Mouse (Mus musculus) retina, adult 2 months (tissue): ENCODE measurements around the gene 4933430I17Rik.

Experiments used
- DNase-seq: peaks from one replicate; pipeline ENCODE4 v3.0.0-alpha.2; 2012; ENCODE audit warnings: low read depth, low spot score

The 4933430I17Rik gene

GRCm38 (mm10) chr4:62503374-62503970, 21.7 kb upstream of the 4933430I17Rik start, which contains the start of gene Hdhd3:
TSS of gene Hdhd3 (minus strand) at chr4:62503467.
- DNase-seq, result no peak

GRCm38 (mm10) chr4:62505991-62506390, 19.2 kb upstream of the 4933430I17Rik start:
- DNase-seq, result no peak

DNA sequence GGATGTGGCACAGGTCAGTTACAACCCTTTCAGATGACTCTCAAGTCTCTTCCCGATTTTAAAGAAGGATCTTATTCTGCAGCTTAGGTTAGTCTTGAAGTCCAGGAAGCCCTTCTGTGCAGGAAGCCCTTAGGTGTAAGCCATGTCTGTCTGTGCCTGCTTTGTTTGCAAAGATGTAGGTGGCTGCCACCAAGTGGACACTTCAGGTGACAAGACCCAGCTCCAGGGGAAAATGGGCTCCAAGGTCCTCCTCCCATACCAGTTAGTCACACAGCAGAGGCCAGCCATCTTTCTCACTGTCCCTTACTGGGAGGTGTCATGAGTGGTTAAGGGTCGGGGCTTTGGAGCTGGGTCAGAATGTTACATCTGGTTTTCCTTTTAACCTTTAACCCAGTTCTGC, 18.4 kb upstream of the 4933430I17Rik start:
- DNase-seq, result no peak

GRCm38 (mm10) chr4:62508839-62509238, 16.3 kb upstream of the 4933430I17Rik start:
- no peak for DNase-seq

- DNase-seq, result no peak
These were observed 15.2 kb upstream of the 4933430I17Rik start for GRCm38 (mm10) chr4:62509946-62510345.

- DNase-seq, result no peak
These were observed 11.1 kb upstream of the 4933430I17Rik start for GRCm38 (mm10) chr4:62513998-62514506.

DNA sequence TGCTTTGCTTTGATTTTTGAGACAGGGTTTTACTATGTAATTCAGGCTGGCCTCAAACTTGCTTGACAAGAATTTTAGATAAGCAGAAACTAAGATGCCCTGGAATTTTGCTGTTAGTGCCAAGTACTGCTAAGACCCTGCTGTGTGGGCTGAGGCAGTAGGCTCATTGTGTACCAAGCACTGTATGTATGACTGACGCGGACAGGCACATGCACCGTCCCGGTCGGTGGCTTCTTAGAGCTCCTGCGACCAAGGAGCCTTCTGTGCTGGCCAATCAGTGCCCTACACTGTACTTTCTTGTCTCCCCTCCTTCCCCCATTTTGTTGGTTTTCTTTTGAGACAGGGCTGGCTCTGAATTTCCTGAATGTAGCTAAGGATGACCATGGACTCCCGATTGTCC, 10.2 kb upstream of the 4933430I17Rik start:
- DNase-seq, result no peak

GRCm38 (mm10) chr4:62515490-62515889, 9.7 kb upstream of the 4933430I17Rik start:
- DNase-seq, result no peak

DNA sequence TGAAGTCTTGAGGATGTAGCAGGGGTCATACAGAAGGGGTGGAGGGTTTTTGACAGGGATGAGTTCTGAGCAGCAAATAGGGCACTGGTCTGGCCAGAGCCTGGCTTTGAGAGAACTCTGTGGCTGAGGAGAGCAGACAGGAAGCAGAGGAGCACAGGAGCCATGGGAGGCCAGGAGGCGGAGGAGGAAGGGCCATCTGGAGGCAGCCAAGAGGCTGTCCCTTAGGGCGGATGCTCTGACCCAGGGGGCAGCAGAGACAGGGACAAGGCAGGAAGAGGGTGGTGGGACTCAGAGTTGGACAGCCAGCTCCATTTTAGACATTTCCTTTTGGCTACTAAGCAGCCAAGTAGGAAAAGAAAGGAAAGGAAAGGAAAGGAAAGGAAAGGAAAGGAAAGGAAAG, 9.1 kb upstream of the 4933430I17Rik start:
- DNase-seq, result no peak

DNA sequence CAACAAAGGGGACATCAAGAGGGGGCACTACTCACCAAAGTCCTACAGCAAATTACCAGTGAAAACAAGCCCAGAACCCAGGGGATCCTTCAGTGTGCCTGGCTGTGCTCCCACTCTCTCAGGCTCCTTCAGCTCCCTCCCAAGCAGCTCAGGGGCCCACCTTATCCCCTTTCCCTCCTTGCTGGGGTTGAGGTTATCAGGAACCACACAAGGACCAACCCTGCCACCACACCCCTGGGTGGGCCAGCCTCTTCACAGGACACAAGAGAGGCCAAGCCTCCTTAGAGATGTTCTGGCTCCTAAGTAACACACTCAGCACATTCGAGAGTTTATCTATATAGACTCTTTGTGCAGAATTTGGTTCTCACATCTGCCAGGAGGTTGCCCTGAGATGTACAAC, 8.6 kb upstream of the 4933430I17Rik start:
- DNase-seq, result no peak

DNA sequence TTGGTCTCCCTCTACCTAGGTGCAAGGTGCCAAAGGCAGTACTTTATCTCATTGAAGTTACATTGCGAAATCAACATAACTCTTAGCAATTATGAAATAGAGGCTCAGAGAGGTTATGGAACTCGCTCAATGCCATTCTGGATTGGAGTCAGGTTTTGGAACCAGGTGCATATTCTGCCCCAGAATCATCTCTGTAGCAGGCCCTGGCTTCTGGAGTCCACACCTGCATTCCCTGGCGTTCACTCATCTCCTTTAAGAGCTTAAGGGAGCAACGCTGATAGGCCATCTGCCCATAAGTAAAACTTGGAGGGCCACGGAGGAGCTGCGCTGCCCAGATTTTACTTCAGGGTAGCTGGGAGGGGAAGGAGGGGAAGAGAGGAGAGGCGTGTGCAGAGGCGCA, 8.1 kb upstream of the 4933430I17Rik start:
- DNase-seq, result no peak

DNA sequence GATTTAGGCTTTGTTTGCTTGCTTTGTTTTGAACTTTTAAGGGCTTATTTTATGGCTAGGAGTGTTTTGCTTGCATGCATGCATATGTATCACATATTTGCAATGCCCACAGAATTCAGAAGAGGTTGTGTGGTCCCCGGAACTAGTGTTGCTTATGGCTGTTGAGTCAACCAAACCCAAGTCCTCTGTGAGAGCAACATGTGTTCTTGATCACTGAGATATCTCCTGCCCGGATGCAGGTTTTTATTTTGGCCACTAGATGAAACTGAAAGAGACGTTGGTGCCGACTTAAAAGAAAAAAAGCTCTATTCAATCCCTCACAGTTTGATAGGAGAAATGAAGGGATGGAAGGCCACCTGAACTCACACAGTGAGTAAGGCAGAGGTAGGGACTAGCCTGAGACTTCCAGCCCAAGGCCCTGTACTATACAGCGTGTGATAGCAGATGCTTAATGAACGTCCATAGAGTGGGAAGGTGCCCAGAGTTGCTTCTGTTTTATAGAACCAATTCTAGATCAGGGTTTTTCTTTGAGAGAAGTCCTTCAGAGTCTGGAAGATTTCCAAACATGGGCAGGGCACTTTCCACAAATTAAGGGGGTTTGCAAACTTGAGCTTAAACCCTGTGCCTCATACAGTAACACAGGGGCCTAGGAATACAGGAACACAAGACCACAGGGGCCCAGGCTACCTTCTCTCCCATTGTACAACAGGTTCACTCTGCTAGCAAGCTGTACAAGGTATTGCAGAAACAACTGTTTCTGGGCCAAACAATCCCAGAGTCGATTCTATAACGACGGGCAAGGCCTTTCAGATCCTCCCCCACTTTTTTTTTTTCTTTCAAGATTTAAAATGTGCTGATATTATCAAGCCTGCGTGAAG, 7.4 kb upstream of the 4933430I17Rik start:
- DNase-seq, result no peak

DNA sequence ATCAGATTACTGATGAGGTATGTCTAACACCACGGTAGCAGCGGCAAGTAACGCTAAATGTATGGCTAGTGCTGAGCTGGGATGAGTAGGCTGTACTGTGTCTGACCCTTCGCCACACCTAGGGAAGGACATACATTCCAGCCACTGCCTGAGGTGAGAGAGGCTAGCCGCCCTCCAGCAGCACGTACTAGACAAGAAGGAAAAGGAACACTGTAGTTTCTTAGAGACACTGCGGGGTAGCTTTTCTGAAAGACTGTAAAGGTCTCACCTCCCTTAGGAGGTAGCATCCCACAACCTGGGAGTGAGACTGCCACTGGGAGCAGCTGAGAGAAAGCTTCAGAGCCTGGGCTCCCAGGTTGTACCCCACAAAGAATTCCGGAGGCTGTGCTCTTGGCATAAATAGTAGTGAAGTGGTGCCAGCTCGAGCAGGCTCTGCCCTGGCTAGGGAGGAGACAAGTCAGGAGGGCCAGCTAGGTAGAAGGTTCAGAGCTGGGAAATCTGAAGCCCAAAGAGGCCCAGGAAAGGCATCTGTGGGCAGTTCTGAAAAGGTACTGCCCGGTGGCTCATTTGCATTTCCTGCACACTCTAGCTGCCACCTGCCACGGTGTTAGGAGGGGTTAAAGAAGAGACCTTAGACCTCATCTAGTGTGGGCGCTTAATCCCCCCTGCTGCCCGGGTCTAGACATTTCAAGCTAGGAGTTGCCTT, 6.6 kb upstream of the 4933430I17Rik start:
- no peak for DNase-seq

DNA sequence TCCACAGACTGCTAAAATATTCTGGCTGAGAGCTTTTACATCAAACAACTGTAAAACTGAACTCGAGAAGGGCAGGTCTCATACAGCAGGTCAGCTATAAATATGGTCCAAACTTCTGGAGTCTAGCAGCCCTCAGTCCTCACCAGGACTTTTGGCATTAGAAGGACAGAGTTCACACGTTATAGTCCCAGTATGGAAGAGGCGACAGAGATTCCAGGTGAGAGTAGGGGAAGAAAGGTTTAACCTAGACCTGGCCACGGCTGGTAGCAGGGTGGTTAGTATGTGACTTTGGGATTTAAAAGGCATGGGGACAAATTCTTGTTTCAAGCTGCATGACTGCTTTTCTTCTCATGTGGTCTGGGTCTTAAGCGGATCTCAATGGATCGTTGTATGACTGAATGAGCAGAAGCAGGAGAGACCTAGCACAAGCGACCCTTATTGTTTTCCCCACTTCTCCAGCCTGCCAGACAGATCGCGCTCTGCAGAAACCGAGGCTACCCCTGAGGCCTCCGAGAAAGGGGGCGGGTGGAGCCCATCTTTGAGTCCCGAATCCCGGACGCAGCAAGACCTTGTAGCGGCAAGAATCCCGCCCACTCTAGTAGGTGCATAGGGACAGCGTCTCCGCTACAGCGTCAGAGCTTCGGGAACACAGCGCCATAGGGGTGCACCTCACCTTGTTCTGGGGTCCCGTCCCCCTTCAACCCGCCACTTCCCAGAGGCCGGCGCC, 5.9 kb upstream of the 4933430I17Rik start:
- no peak for DNase-seq

DNA sequence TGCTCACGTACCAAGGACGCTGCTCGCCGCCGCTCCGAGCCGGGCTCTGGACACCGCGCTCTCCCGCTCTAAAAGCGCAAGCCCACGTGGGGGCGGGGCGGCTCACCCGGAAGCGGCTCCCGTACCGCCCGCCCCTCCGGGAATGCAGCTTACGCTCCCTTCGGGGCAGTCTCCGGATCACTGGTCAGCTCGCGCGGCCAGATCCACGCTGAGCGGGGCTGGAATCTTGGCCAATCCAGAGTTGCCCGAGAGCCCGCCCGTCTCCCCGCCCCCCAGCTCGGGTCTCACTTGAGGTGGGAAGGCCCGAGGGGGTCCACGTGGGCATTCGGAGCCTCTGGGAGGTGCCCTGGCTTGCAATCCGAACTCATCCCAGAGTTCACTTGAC, 5.3 kb upstream of the 4933430I17Rik start, which contains the start of gene Alad:
TSS of gene Alad (minus strand) at position 70 of the 385 bp plus-strand sequence.
- peak; percentile 71 for DNase-seq

DNA sequence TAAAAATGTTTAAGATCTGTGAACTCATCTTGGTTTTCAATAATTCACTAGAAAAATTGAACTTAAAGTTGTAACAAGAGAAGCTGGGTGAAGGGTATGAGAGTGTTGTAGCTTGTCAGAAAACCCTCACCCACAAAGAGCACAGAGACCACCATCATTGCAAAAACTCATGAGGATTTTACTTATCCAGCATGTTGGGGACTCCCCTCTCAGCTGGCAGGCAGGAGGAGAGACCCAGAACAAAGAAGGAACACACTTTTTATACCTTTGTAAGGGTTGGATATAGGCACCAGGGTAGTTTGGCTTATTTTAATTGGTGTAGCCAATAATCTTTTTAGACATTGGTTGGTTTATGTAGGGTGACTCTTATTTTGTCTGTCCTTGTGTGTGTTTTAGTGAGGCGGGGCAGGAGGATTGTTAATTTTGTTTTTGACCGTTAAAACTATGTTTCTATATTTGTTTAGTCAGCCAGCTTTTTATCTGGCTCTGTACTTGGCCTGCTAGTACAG, 4.2 kb upstream of the 4933430I17Rik start:
- DNase-seq, result no peak

GRCm38 (mm10) chr4:62525489-62525811, 281 bp downstream of the 4933430I17Rik start:
- DNase-seq, result no peak

GRCm38 (mm10) chr4:62526256-62526655, 1.1 kb downstream of the 4933430I17Rik start:
- DNase-seq, result no peak

- no peak for DNase-seq
These were observed 2.5 kb downstream of the 4933430I17Rik start for GRCm38 (mm10) chr4:62527655-62528054.

DNA sequence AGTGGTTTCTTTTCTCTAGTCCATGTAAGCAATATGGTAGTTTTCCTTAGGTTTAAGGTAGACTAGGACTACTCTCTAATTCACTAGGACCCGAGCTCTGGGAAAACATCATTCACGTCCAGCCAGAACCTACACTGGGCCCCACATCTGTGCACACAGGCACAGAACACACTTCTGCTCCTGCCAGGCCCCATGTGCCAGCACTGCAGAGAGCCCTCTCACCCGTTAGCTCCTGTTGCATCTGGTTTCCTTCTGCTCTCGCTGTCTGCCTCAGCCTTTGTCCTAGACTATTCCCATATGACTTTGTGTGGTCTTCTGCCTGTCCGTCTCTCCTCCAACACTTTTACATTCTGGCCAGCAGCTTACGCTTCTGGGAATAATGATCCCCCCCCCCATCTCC, 8.6 kb downstream of the 4933430I17Rik start:
- no peak for DNase-seq

GRCm38 (mm10) chr4:62541802-62542201, 16.6 kb downstream of the 4933430I17Rik start:
- DNase-seq, result no peak
